Mouse (Mus musculus): Measurements from ENCODE around the gene Elk1. TPM values are rescaled to one million over a fixed set of nuclear protein-coding genes. Genes with fewer than 3 reads are reported as not detected.

Elk1 gene
- polyA plus RNA-seq, 1 experiment from 2014 or later, result 12.5 TPM

DNA sequence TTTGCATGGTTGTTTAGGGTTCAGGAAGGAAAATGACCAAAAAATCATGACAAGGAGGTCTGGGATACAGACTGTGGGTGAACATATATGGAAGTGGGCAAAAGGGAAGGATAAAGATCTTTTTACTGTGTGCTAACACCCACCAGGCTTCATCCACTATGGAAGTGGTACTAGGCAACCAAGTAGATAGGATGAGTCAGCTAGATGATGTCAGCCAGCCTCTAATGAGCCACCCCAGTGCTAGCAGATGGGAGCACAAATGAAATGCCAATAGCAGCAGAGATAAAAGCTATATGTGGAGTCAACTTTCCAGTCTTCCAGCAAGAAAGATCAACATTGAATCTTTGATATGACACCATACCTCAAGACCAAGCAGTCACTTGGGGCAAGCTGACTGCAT is 35.3 kb downstream of the Elk1 start:
- no peak for DNase-seq (ENCODE audit: extremely low spot score, low spot score)
- no peaks in the 10 kb centered on the region for H3K4me1 ChIP-seq
- H3K27ac ChIP-seq, result no peak overlapping the region
- no peaks in the 10 kb centered on the region for H3K9me3 ChIP-seq
- no peak overlapping the region for H3K4me3 ChIP-seq
- no peaks in the 10 kb centered on the region for H3K36me3 ChIP-seq (replicated peaks)
- H3K27me3 ChIP-seq (ENCODE audit: poor library complexity, severe bottlenecking), result peaks cover 12% of the 10 kb centered on the region

DNA sequence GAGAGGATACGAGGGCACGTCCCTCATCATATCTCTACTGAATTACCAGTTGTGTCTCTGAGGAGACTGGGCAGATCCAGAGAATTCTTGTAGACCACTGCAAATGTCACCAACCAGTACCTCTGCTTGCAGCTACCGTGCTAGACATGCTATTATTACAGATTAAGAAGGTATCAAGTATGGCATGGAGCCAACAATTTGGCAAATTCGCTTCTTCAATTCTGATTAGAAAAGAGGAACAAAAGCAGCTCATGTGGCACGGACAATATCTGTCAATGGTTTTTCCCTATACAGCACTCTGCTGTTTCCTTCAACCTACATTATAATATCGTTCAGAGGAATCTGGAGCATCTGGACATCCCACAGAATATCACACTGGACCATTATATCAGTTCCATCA is 36.7 kb downstream of the Elk1 start:
- 83% methylated on average over 6 of the region's 6 CpGs for whole genome bisulfite sequencing
- no peak for DNase-seq (ENCODE audit: extremely low spot score, low spot score)
- H3K9me3 ChIP-seq, result no peaks in the 10 kb centered on the region
- no peaks in the 10 kb centered on the region for H3K4me1 ChIP-seq
- H3K27ac ChIP-seq, result no peak overlapping the region
- H3K36me3 ChIP-seq (replicated peaks), result no peaks in the 10 kb centered on the region
- H3K4me3 ChIP-seq, result no peak overlapping the region
- no peaks in the 10 kb centered on the region; the same call in 1 of the 2 replicates for H3K27me3 ChIP-seq (ENCODE audit: poor library complexity, severe bottlenecking)

- H3K27me3 ChIP-seq (ENCODE audit: poor library complexity, severe bottlenecking), result no peaks in the 10 kb centered on the region
- no peaks in the 10 kb centered on the region for H3K4me1 ChIP-seq
- H3K9me3 ChIP-seq, result no peaks in the 10 kb centered on the region
- 49% methylated on average over 3 of the region's 3 CpGs for WGBS
- DNase-seq (ENCODE audit: extremely low spot score, low spot score), result no peak
- no peak overlapping the region for H3K4me3 ChIP-seq
- no peak overlapping the region for H3K27ac ChIP-seq
- no peaks in the 10 kb centered on the region for H3K36me3 ChIP-seq (replicated peaks)
These were observed 40.3 kb downstream of the Elk1 start for GRCm38 (mm10) chrX:20910074-20910473.

Other genes starting within 250 kb of the Elk1 start
- gene Usp11, start 246.7 kb downstream of the Elk1 start, polyA plus RNA-seq (2016; fragmentation: Nextera tagmentation; extraction: Ambion mirVana), result 51.7 and 54.1 TPM in 2 replicates
- 91.9 and 96.6 TPM in 2 replicates for gene Araf, start 152.8 kb downstream of the Elk1 start, polyA plus RNA-seq (2016; fragmentation: Nextera tagmentation; extraction: Ambion mirVana)
- 7.4 and 7.9 TPM in 2 replicates for gene Timp1, start 80.4 kb downstream of the Elk1 start, polyA plus RNA-seq (2016; fragmentation: Nextera tagmentation; extraction: Ambion mirVana)
- gene Syn1, start 29.6 kb downstream of the Elk1 start, polyA plus RNA-seq (2016; fragmentation: Nextera tagmentation; extraction: Ambion mirVana), result 2.1 and 2.4 TPM in 2 replicates
- 2.9 and 4.1 TPM in 2 replicates for gene Cfp, start 19.1 kb downstream of the Elk1 start, polyA plus RNA-seq (2016; fragmentation: Nextera tagmentation; extraction: Ambion mirVana)
- 62.9 and 73.1 TPM in 2 replicates for gene Uxt, start 11.4 kb upstream of the Elk1 start, polyA plus RNA-seq (2016; fragmentation: Nextera tagmentation; extraction: Ambion mirVana)
- 4.9 and 6.3 TPM in 2 replicates for gene Zfp182, start 111.7 kb upstream of the Elk1 start, polyA plus RNA-seq (2016; fragmentation: Nextera tagmentation; extraction: Ambion mirVana)
- gene Spaca5, start 117.8 kb upstream of the Elk1 start, polyA plus RNA-seq (2016; fragmentation: Nextera tagmentation; extraction: Ambion mirVana), result not detected in 2 replicates
- gene Zfp300, start 138.9 kb upstream of the Elk1 start, polyA plus RNA-seq (2016; fragmentation: Nextera tagmentation; extraction: Ambion mirVana), result 1.7 and 2.2 TPM in 2 replicates
- gene Ssxa1, start 165.2 kb upstream of the Elk1 start, polyA plus RNA-seq (2016; fragmentation: Nextera tagmentation; extraction: Ambion mirVana), result not detected in 2 replicates
- not detected in 2 replicates for gene Gm21876, start 225.0 kb upstream of the Elk1 start, polyA plus RNA-seq (2016; fragmentation: Nextera tagmentation; extraction: Ambion mirVana)

Measured in forebrain, embryonic 10.5 days (tissue).